Mouse (Mus musculus) embryonic facial prominence, embryonic 11.5 days (tissue): Measurements from ENCODE around the gene Kcnq4. TPM values are rescaled to one million over a fixed set of nuclear protein-coding genes. Genes with fewer than 3 reads are reported as not detected.

Experiments used
- ATAC-seq: fragments of 200-750 bp; cut with Nextera tagmentation; replicated peaks from 2 replicates; pipeline ENCODE4 v1.8.0; 2017; ENCODE audit warnings: low read depth; ENCODE audit not compliant: insufficient number of reproducible peaks, low FRiP score, low TSS enrichment
- DNase-seq: peaks from one replicate; pipeline ENCODE4 v3.0.0-alpha.2; 2015; ENCODE audit warnings: low spot score
- H3K27ac ChIP-seq: fragments of 300-500 bp; sonication (generic); replicated peaks from 2 replicates; pipeline ENCODE4 v1.5.1; 2014; ENCODE audit warnings: mild to moderate bottlenecking, low read depth, low read length, control low read depth
- H3K27me3 ChIP-seq: fragments of 300-500 bp; sonication (generic); 2 replicates; pipeline ENCODE4 v1.6.1; 2014; ENCODE audit warnings: mild to moderate bottlenecking, low read length, moderate library complexity, mixed read lengths; ENCODE audit not compliant: control insufficient read depth, insufficient read depth
- H3K36me3 ChIP-seq: fragments of 300-500 bp; sonication (generic); replicated peaks from 2 replicates; pipeline ENCODE4 v1.6.1; 2014; ENCODE audit warnings: low read depth, mild to moderate bottlenecking, low read length, moderate library complexity, mixed read lengths; ENCODE audit not compliant: control insufficient read depth, insufficient read depth
- H3K4me1 ChIP-seq: fragments of 300-500 bp; sonication (generic); 2 replicates; pipeline ENCODE4 v1.6.1; 2014; ENCODE audit warnings: low read length, mixed read lengths; ENCODE audit not compliant: control insufficient read depth, insufficient read depth
- H3K4me2 ChIP-seq: fragments of 300-500 bp; sonication (generic); 2 replicates; pipeline ENCODE4 v1.6.1; 2014; ENCODE audit warnings: low read depth, mild to moderate bottlenecking, control low read depth, low read length, moderate library complexity
- H3K4me3 ChIP-seq: fragments of 300-500 bp; sonication (generic); 2 replicates; pipeline ENCODE4 v1.5.1; 2014; ENCODE audit warnings: low read depth, low read length, control low read depth
- H3K9ac ChIP-seq: fragments of 300-500 bp; sonication (generic); replicated peaks from 2 replicates; pipeline ENCODE4 v1.6.1; 2014; ENCODE audit warnings: mild to moderate bottlenecking, control low read depth, low read length
- H3K9me3 ChIP-seq: fragments of 300-500 bp; sonication (generic); replicated peaks from 2 replicates; pipeline ENCODE4 v1.6.1; 2016; ENCODE audit warnings: mild to moderate bottlenecking, low read length, inconsistent platforms, mixed read lengths; ENCODE audit not compliant: control insufficient read depth
- WGBS: fragments of 180-500 bp; shearing (Covaris S2); extraction: QIAGEN DNeasy Blood & Tissue Kit; methylation state at CpG from one replicate; pipeline ENCODE4 v1.1.7; 2014; 5-methylcytosine and 5-hydroxymethylcytosine counted together
- polyA plus RNA-seq: library from polyadenylated mRNA; unstranded; fragments of >200 nt; fragmentation: Nextera tagmentation; extraction: Ambion mirVana; gene quantifications from 2 replicates; pipeline ENCODE4 v1.2.1, GENCODE M21; 2014

The Kcnq4 gene
- polyA plus RNA-seq, 1 experiment from 2014 or later, result 4.3 TPM

GRCm38 (mm10) chr4:120667555-120667954, 80.9 kb downstream of the Kcnq4 start:
- peak overlapping the region; percentile 58 for H3K4me3 ChIP-seq
- H3K27me3 ChIP-seq, result peaks cover 20% of the 10 kb centered on the region
- no peaks in the 10 kb centered on the region for H3K9me3 ChIP-seq
- H3K4me2 ChIP-seq, result peak overlapping the region; percentile 100
- H3K36me3 ChIP-seq, result no peaks in the 10 kb centered on the region
- no peaks in the 10 kb centered on the region for H3K4me1 ChIP-seq
- ATAC-seq (no peak), DNase-seq (no peak)
- H3K9ac ChIP-seq, result peak overlapping the region; percentile 44
- no peak overlapping the region for H3K27ac ChIP-seq
- WGBS, result 11% methylated on average over 10 of the region's 10 CpGs

DNA sequence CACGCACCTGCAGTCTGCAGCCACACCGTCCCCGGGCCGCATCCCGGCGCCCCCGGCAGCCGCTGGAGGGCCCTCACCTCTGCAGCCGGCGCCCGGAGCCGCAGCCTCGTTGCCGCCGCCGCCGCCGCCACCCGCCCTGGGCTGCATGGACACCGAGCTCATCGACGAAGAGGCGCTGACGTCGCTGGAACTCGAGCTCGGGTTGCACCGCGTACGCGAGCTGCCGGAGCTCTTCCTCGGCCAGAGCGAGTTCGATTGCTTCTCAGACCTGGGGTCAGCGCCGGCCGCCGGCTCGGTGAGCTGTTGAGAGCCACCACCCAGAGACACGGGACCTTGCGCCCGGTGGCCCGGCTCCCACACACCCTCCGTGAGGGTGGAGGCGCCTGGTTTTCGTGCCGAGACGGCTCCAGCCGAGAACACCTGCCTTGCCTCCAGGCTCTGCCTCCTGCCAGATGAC, 81.3 kb downstream of the Kcnq4 start:
- H3K4me2 ChIP-seq, result peak overlapping the region; percentile 100
- H3K27ac ChIP-seq, result no peak overlapping the region
- H3K27me3 ChIP-seq, result peaks cover 20% of the 10 kb centered on the region
- ATAC-seq (peak; percentile 24; the same call in 1 of the 2 replicates), DNase-seq (peak; percentile 63)
- WGBS, result under 1% methylated on average over 45 of the region's 50 CpGs
- peak overlapping the region; percentile 58 for H3K4me3 ChIP-seq
- no peaks in the 10 kb centered on the region for H3K4me1 ChIP-seq
- H3K36me3 ChIP-seq, result no peaks in the 10 kb centered on the region
- peak overlapping the region; percentile 44 for H3K9ac ChIP-seq
- H3K9me3 ChIP-seq, result no peaks in the 10 kb centered on the region

DNA sequence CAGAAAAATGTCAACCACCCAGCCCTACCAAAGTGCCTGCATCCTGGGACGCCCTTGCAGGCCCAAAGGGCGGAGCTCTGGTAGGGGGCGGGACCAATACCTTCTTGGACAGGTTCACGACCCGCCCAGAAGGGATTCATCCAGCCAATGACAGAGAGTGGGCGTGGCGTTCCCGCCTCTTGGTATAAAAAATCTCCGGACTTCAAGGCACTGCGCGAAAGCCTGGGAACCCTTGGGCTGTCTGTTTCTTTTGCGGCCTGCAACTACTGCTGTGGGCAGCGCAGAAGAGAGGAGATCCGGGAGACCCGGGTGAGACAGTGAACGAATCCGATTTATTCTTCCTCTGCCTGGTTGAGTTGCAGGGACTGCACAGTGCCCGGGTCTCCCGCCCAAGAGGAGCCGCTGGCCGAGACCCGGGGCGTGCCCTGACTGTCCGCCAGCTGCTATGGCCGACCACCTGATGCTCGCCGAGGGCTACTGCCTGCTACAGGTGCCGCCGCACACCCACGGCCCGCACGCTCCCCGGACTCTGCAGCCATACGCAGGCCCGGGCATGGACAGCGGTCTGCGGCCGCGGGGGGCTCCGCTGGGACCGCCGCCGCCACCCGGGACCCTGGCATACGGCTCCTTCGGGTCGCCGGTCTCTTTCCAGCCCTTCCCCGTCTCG, 81.9 kb downstream of the Kcnq4 start, which contains the start of gene Cited4:
TSS of gene Cited4 (plus strand) at position 215 of the 667 bp plus-strand sequence.
- Histone ChIP-seq H3K9me3 (no peaks in the 10 kb centered on the region), H3K27ac (no peak within 1 kb of the TSS), H3K36me3 (no peaks in the 10 kb centered on the region), H3K9ac (peak within 1 kb of the TSS; percentile 44), H3K4me1 (no peaks in the 10 kb centered on the region), H3K27me3 (peaks cover 20% of the 10 kb centered on the region), H3K4me3 (peak within 1 kb of the TSS; percentile 58), H3K4me2 (peak within 1 kb of the TSS; percentile 100)
- DNase-seq, result peak; percentile 94
- ATAC-seq, result peak; percentile 86
- under 1% methylated on average over 49 of the region's 50 CpGs for WGBS

DNA sequence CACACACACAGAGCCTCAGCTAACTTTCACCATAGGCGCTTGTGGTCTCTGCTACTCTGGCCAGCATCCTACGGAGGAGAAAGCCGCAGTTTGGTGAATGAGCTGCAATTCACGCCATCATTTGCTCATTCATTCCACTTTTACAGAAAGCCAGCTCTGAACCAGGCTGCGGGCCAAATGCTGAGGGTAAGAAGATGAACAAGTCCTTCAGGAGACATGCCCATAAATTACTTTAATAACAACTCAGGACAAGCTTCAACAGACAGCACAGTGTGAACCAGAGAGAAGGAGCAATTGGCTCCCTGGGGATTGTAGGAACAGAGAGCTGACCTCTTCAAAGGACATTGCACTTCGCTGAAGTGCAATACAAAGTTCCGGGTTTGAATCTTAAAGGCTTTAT, 82.6 kb downstream of the Kcnq4 start:
- Histone ChIP-seq H3K36me3 (no peaks in the 10 kb centered on the region), H3K4me2 (no peak overlapping the region; the same call in 1 of the 2 replicates), H3K4me1 (no peaks in the 10 kb centered on the region), H3K9me3 (no peaks in the 10 kb centered on the region), H3K27ac (no peak overlapping the region), H3K27me3 (peaks cover 20% of the 10 kb centered on the region), H3K4me3 (no peak overlapping the region), H3K9ac (no peak overlapping the region)
- WGBS, result 66% methylated on average over 7 of the region's 7 CpGs
- DNase-seq, result no peak
- ATAC-seq, result no peak

DNA sequence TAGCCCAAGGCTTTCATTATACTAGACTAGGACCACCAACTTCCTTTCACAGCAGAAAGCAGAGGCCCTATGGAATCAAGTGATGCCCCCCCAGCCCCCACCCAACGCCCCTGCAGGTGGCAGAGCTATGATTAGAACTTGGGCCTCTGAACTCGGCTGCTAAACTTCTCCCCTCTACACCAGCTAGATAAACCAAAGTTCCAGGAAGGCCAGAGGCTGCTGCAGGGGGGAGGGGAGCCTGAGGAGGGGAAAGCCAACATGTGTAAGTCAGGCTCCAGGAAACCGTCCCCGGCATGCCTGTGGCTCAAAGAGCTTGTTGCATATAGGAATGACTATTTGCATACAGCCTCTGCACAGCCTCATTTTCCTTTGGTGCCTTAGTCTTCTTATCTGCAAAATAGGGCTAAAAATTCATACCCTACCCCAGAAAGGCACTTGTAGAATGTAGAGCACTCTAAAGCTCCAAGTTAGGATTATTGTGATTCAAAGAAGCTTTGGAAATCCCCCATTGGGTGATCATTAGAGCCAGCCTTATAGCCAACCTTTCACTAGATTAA, 83.2 kb downstream of the Kcnq4 start:
- H3K9ac ChIP-seq, result no peak overlapping the region
- DNase-seq (no peak), ATAC-seq (no peak)
- H3K4me1 ChIP-seq, result no peaks in the 10 kb centered on the region
- no peak overlapping the region for H3K4me2 ChIP-seq
- H3K9me3 ChIP-seq, result no peaks in the 10 kb centered on the region
- no peak overlapping the region for H3K4me3 ChIP-seq
- H3K27me3 ChIP-seq, result peaks cover 20% of the 10 kb centered on the region
- WGBS, result 33% methylated on average over 4 of the region's 4 CpGs
- no peaks in the 10 kb centered on the region for H3K36me3 ChIP-seq
- H3K27ac ChIP-seq, result no peak overlapping the region

GRCm38 (mm10) chr4:120664601-120665000, 83.8 kb downstream of the Kcnq4 start:
- Histone ChIP-seq H3K4me1 (no peaks in the 10 kb centered on the region), H3K4me3 (no peak overlapping the region), H3K9ac (no peak overlapping the region), H3K9me3 (no peaks in the 10 kb centered on the region), H3K27ac (no peak overlapping the region), H3K36me3 (no peaks in the 10 kb centered on the region), H3K4me2 (no peak overlapping the region), H3K27me3 (peaks cover 20% of the 10 kb centered on the region)
- DNase-seq, result no peak
- WGBS, result 77% methylated on average over 2 of the region's 2 CpGs
- ATAC-seq, result no peak

DNA sequence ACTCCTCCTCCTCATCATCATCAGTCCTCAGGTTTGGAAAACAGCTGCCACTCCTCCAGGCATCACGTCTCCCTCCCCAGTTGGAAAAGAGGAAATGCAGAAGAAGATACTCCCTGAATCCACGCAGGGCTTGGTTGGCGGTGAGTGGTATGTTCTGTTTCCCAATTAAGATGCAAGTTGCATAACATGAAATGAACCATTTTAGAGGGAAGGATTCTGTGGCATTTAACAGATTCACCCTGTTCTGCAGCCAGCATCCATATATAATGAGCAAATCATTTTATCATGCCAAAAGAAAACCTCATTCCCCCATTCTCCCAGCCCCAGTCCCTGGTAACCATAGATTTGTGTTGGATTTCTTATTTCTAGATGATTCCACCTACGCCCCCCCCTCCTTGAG, 87.9 kb downstream of the Kcnq4 start:
- Histone ChIP-seq H3K36me3 (no peaks in the 10 kb centered on the region), H3K9me3 (no peaks in the 10 kb centered on the region), H3K4me1 (no peaks in the 10 kb centered on the region), H3K9ac (no peak overlapping the region), H3K27ac (no peak overlapping the region), H3K27me3 (no peaks in the 10 kb centered on the region), H3K4me3 (no peak overlapping the region), H3K4me2 (no peak overlapping the region)
- WGBS, result 76% methylated on average over 4 of the region's 4 CpGs
- DNase-seq (no peak), ATAC-seq (no peak)

GRCm38 (mm10) chr4:120655898-120656297, 92.5 kb downstream of the Kcnq4 start:
- peaks cover 2% of the 10 kb centered on the region; the same call in 1 of the 2 replicates for H3K27me3 ChIP-seq
- no peak for DNase-seq
- no peaks in the 10 kb centered on the region for H3K36me3 ChIP-seq
- no peaks in the 10 kb centered on the region for H3K9me3 ChIP-seq
- H3K9ac ChIP-seq, result no peak overlapping the region
- no peak overlapping the region for H3K4me2 ChIP-seq
- no peak for ATAC-seq
- H3K27ac ChIP-seq, result no peak overlapping the region
- H3K4me1 ChIP-seq, result no peaks in the 10 kb centered on the region
- no peak overlapping the region for H3K4me3 ChIP-seq
- WGBS, result 72% methylated on average over 8 of the region's 8 CpGs
